20 mouse cellular contexts compared by ENCODE assay signal in the genomic region with DNA sequence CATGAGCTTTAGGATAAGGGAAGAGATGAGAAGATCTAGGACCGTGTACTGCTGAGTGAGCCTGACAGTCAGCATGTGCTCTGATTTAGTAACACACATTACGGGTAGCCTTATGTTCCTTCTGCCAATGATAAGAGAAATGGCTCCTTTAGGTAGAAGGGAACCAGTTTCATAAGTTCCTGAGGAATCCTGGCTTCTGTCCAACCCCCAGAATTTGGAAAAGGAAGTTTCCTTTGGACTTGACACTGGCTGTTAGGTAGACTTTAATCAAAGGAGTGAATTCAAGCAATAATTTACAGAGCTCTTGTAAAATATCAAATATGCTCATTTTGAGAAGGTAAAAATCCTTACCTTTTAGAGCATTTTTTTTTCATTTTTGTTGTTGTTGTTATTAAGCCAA.
"Had no signal": no experiment of that assay in that cellular context is flagged by ENCODE, and none has a peak within 500 bp of the region (broad histone marks: within the 10 kb centered on the region; RNA-seq: fewer than 3 reads in every experiment).

No protein-coding gene starts in this region.

- H3K9me3 ChIP-seq: limb, embryonic 10.5 days; limb, embryonic 13.5 days; liver, embryonic 12.5 days; liver, embryonic 15.5 days; midbrain, embryonic 12.5 days; midbrain, embryonic 15.5 days; neural tube, embryonic 12.5 days; neural tube, embryonic 15.5 days had no signal

- H3K27me3 ChIP-seq: liver, embryonic 12.5 days; liver, embryonic 15.5 days; midbrain, embryonic 12.5 days; midbrain, embryonic 15.5 days; neural tube, embryonic 12.5 days; neural tube, embryonic 15.5 days had no signal

- DNase-seq: layer of hippocampus, adult 9-11 months; liver; lung, adult 2 months; right cerebral cortex, adult 18-20 months; right cerebral cortex, postnatal 14 days; right cerebral cortex, postnatal 4 days; thymus, adult 2 months; thymus, postnatal 14 days; thymus, postnatal 4 days had no signal

- H3K4me1 ChIP-seq: liver, embryonic 12.5 days; midbrain, embryonic 12.5 days; midbrain, embryonic 15.5 days; neural tube, embryonic 12.5 days; neural tube, embryonic 15.5 days had no signal

- H3K36me3 ChIP-seq: limb, embryonic 10.5 days; limb, embryonic 13.5 days; liver, embryonic 12.5 days; liver, embryonic 15.5 days; midbrain, embryonic 12.5 days; midbrain, embryonic 15.5 days; neural tube, embryonic 12.5 days; neural tube, embryonic 15.5 days had no signal

- H3K27ac ChIP-seq: layer of hippocampus, adult 2 months; limb, embryonic 10.5 days; limb, embryonic 13.5 days; liver, embryonic 12.5 days; liver, embryonic 15.5 days; macrophage; midbrain, embryonic 12.5 days; midbrain, embryonic 15.5 days; neural tube, embryonic 12.5 days; neural tube, embryonic 15.5 days; stomach, postnatal 0 days had no signal

- H3K4me3 ChIP-seq: layer of hippocampus, adult 2 months; limb, embryonic 10.5 days; limb, embryonic 13.5 days; liver, embryonic 12.5 days; liver, embryonic 15.5 days; midbrain, embryonic 12.5 days; midbrain, embryonic 15.5 days; neural tube, embryonic 12.5 days; neural tube, embryonic 15.5 days had no signal
